Mouse (Mus musculus) embryonic facial prominence, embryonic 13.5 days (tissue): ENCODE measurements at regions not wholly inside any gene's neighbourhood (a gene's known extent, or its start where the extent isn't known, plus 50 kb on each side); places are given as distances from the start of the nearest gene placed in this dataset. TPM values are rescaled to one million over a fixed set of nuclear protein-coding genes. Genes with fewer than 3 reads are reported as not detected.

Source experiments
- microRNA-seq: library from miRNA; unstranded; fragments of <30 nt; microRNA quantifications from one replicate; pipeline ENCODE4, GENCODE M21; 2016

Small RNA genes in the stretch of these regions (microRNA-seq; reads per million reads assigned to microRNA genes)
- not detected for gene Gm26259
